Mouse (Mus musculus): ENCODE measurements at regions not wholly inside any gene's neighbourhood (a gene's known extent, or its start where the extent isn't known, plus 50 kb on each side); places are given as distances from the start of the nearest gene placed in this dataset.

- no peak overlapping the region for H3K9ac ChIP-seq (replicated peaks; ENCODE audit: low read depth)
- DNase-seq (ENCODE audit: low spot score) = no peak
- H3K4me3 ChIP-seq (ENCODE audit: low read depth, low read length) = no peak overlapping the region
- H3K4me2 ChIP-seq (replicated peaks; ENCODE audit: low read depth, low read length) = no peak overlapping the region
- WGBS = 91% methylated on average over 2 of the region's 2 CpGs
- H3K27me3 ChIP-seq (replicated peaks; ENCODE audit: insufficient read depth, low read length) = no peaks in the 10 kb centered on the region
- no peak for ATAC-seq
- no peak overlapping the region for H3K27ac ChIP-seq (ENCODE audit: low read length)
- TF ChIP-seq EP300 (IDR thresholded peaks at IDR 0.05) (no peak), CTCF (IDR thresholded peaks at IDR 0.05) (no peak)
- no peaks in the 10 kb centered on the region for H3K4me1 ChIP-seq (ENCODE audit: insufficient read depth, low read depth, low read length)
- no peaks in the 10 kb centered on the region for H3K9me3 ChIP-seq (ENCODE audit: low read length)
- no peaks in the 10 kb centered on the region for H3K36me3 ChIP-seq (ENCODE audit: insufficient read depth, low read length)
Observed at GRCm38 (mm10) chr17:81941317-81941716, 203.1 kb upstream of the Slc8a1 start.

- ATAC-seq = no peak
- 76% methylated on average over 2 of the region's 2 CpGs for WGBS
- H3K27ac ChIP-seq (ENCODE audit: low read length) = no peak overlapping the region
Observed at GRCm38 (mm10) chr17:81930736-81931135, 192.6 kb upstream of the Slc8a1 start.

GRCm38 (mm10) chr17:81906481-81907012 is 168.4 kb upstream of the Slc8a1 start:
- DNase-seq (ENCODE audit: low spot score) = no peak
- 74% methylated on average over 5 of the region's 5 CpGs for WGBS

More at GRCm38 (mm10) chr17:81930736-81931135, 192.6 kb upstream of the Slc8a1 start:
- Histone ChIP-seq H3K4me1 (ENCODE audit: insufficient read depth, low read depth, low read length) (no peaks in the 10 kb centered on the region), H3K36me3 (ENCODE audit: insufficient read depth, low read length) (no peaks in the 10 kb centered on the region), H3K9me3 (ENCODE audit: low read length) (no peaks in the 10 kb centered on the region), H3K4me2 (replicated peaks; ENCODE audit: low read depth, low read length) (no peak overlapping the region), H3K9ac (replicated peaks; ENCODE audit: low read depth) (no peak overlapping the region), H3K27me3 (replicated peaks; ENCODE audit: insufficient read depth, low read length) (no peaks in the 10 kb centered on the region), H3K4me3 (ENCODE audit: low read depth, low read length) (no peak overlapping the region)
- TF ChIP-seq CTCF (IDR thresholded peaks at IDR 0.05) (no peak), EP300 (IDR thresholded peaks at IDR 0.05) (no peak)
- DNase-seq (ENCODE audit: low spot score) = no peak

GRCm38 (mm10) chr17:81901999-81902665 is 164.0 kb upstream of the Slc8a1 start:
- no peak overlapping the region for H3K4me2 ChIP-seq (replicated peaks; ENCODE audit: low read depth, low read length)
- DNase-seq (ENCODE audit: low spot score) (no peak), ATAC-seq (no peak)
- H3K4me1 ChIP-seq (ENCODE audit: insufficient read depth, low read depth, low read length) = no peaks in the 10 kb centered on the region
- H3K27me3 ChIP-seq (replicated peaks; ENCODE audit: insufficient read depth, low read length) = no peaks in the 10 kb centered on the region
- 75% methylated on average over 4 of the region's 4 CpGs for WGBS
- TF ChIP-seq CTCF (IDR thresholded peaks at IDR 0.05) (no peak), EP300 (IDR thresholded peaks at IDR 0.05) (no peak)
- no peak overlapping the region for H3K9ac ChIP-seq (replicated peaks; ENCODE audit: low read depth)
- H3K9me3 ChIP-seq (ENCODE audit: low read length) = no peaks in the 10 kb centered on the region
- H3K36me3 ChIP-seq (ENCODE audit: insufficient read depth, low read length) = no peaks in the 10 kb centered on the region
- no peak overlapping the region for H3K27ac ChIP-seq (ENCODE audit: low read length)
- no peak overlapping the region for H3K4me3 ChIP-seq (ENCODE audit: low read depth, low read length)

More at GRCm38 (mm10) chr17:81906481-81907012, 168.4 kb upstream of the Slc8a1 start:
- Histone ChIP-seq H3K9me3 (ENCODE audit: low read length) (no peaks in the 10 kb centered on the region), H3K4me1 (ENCODE audit: insufficient read depth, low read depth, low read length) (no peaks in the 10 kb centered on the region), H3K4me2 (replicated peaks; ENCODE audit: low read depth, low read length) (no peak overlapping the region), H3K27ac (ENCODE audit: low read length) (no peak overlapping the region), H3K4me3 (ENCODE audit: low read depth, low read length) (no peak overlapping the region), H3K9ac (replicated peaks; ENCODE audit: low read depth) (no peak overlapping the region), H3K36me3 (ENCODE audit: insufficient read depth, low read length) (no peaks in the 10 kb centered on the region), H3K27me3 (replicated peaks; ENCODE audit: insufficient read depth, low read length) (no peaks in the 10 kb centered on the region)
- TF ChIP-seq CTCF (IDR thresholded peaks at IDR 0.05) = no peak
- TF ChIP-seq EP300 (IDR thresholded peaks at IDR 0.05) = no peak
- no peak for ATAC-seq

GRCm38 (mm10) chr17:81898984-81899383 is 160.8 kb upstream of the Slc8a1 start:
- Histone ChIP-seq H3K27me3 (replicated peaks; ENCODE audit: insufficient read depth, low read length) (no peaks in the 10 kb centered on the region), H3K27ac (ENCODE audit: low read length) (no peak overlapping the region), H3K9me3 (ENCODE audit: low read length) (no peaks in the 10 kb centered on the region), H3K4me3 (ENCODE audit: low read depth, low read length) (no peak overlapping the region), H3K36me3 (ENCODE audit: insufficient read depth, low read length) (no peaks in the 10 kb centered on the region), H3K4me2 (replicated peaks; ENCODE audit: low read depth, low read length) (no peak overlapping the region), H3K9ac (replicated peaks; ENCODE audit: low read depth) (no peak overlapping the region), H3K4me1 (ENCODE audit: insufficient read depth, low read depth, low read length) (no peaks in the 10 kb centered on the region)
- DNase-seq (ENCODE audit: low spot score) (no peak), ATAC-seq (no peak)
- TF ChIP-seq EP300 (IDR thresholded peaks at IDR 0.05) = no peak
- TF ChIP-seq CTCF (IDR thresholded peaks at IDR 0.05) = no peak
- WGBS = 70% methylated on average over 2 of the region's 2 CpGs

- Histone ChIP-seq H3K36me3 (ENCODE audit: insufficient read depth, low read length) (no peaks in the 10 kb centered on the region), H3K4me2 (replicated peaks; ENCODE audit: low read depth, low read length) (no peak overlapping the region), H3K27ac (ENCODE audit: low read length) (no peak overlapping the region), H3K9ac (replicated peaks; ENCODE audit: low read depth) (no peak overlapping the region), H3K4me3 (ENCODE audit: low read depth, low read length) (no peak overlapping the region), H3K4me1 (ENCODE audit: insufficient read depth, low read depth, low read length) (no peaks in the 10 kb centered on the region), H3K9me3 (ENCODE audit: low read length) (no peaks in the 10 kb centered on the region), H3K27me3 (replicated peaks; ENCODE audit: insufficient read depth, low read length) (no peaks in the 10 kb centered on the region)
- ATAC-seq = no peak
- TF ChIP-seq EP300 (IDR thresholded peaks at IDR 0.05) (no peak), CTCF (IDR thresholded peaks at IDR 0.05) (no peak)
- 78% methylated on average over 3 of the region's 3 CpGs for WGBS
- DNase-seq (ENCODE audit: low spot score) = no peak
Observed at GRCm38 (mm10) chr17:81878136-81878535, 140.0 kb upstream of the Slc8a1 start.
